Mouse (Mus musculus) lung, postnatal 0 days (tissue): ENCODE results near the gene Rps6kc1.

Experiments
- CTCF ChIP-seq: IDR thresholded peaks from 2 replicates; pipeline ENCODE4 v1.5.1; 2016; ENCODE audit warnings: antibody characterized with exemption, mild to moderate bottlenecking
- EP300 ChIP-seq: IDR thresholded peaks from 2 replicates; pipeline ENCODE4 v1.6.1; 2016; ENCODE audit warnings: antibody characterized with exemption, mild to moderate bottlenecking, control low read depth

- TF ChIP-seq CTCF (no peak), EP300 (no peak)
Measured at GRCm38 (mm10) chr1:190655651-190656050, 255.9 kb downstream of the Rps6kc1 start.
